Mouse (Mus musculus) stomach, postnatal 0 days (tissue): ENCODE data around the gene Sec23ip.

Source experiments
- CTCF ChIP-seq: IDR thresholded peaks from 2 replicates; pipeline ENCODE4 v1.5.1; 2016; ENCODE audit warnings: antibody characterized with exemption, low read depth, mild to moderate bottlenecking, moderate library complexity
- EP300 ChIP-seq: optimal IDR thresholded peaks from 2 replicates; pipeline ENCODE3; 2016; ENCODE audit warnings: antibody characterized with exemption

DNA sequence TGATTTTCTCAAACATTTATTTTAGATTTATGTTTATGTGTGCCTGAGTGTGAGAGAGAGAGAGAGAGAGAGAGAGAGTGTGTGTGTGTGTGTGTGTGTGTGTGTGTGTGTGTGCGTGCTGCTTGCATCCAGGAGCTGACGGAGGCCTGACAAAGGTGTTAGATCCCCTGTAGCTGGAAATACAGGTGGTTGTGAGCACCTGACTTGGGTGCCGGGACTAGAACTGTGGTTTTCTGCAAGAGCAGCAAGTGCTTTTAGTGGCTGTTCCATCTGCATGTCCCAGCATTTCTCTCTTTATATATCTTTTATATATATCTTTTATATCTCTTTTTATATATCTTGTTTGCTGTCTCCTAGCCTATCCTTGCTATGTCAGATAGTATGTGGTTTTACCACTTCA, 37.1 kb downstream of the Sec23ip start:
- TF ChIP-seq CTCF (no peak), EP300 (no peak)
